Mouse (Mus musculus): ENCODE results near the gene Fam160b1.

Gene Fam160b1

DNA sequence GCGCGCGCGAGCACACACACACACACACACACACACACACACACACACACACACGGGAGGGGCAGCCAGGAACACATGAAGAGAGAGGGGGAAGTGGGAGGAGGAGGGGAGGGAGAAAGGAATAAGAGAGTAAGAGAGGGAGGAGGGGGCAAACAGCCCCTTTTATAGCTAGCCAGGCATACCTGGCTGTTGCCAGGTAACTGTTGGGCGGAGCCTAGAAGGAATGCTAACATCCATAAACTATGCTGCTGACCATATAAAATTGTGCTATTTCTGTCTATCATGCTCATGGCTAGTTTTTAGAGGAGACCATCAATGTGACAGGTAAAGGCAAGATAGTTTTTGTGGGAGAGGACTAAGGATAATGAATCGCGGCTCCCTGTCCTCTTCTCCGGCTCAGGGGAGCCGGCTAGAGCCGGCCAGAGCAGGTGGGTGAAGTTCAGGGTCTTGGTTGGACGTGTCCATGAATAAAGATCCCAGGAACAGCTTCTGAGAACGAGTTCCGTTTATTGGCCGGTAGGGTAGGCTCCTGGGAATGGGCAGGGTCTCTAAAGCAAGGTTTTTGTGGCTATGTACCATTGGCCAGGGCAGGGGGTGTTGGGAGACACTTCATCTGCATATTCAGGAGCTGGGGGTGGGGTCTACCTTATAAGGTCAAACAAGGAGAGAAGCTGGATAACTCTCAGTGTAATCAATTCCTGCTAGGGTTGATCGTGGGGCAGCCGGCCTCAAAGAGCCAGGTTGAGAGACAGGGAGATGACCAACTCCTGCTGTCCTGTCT is 57.5 kb downstream of the Fam160b1 start:
- in situ Hi-C loops (cut with MboI): no loop called here

DNA sequence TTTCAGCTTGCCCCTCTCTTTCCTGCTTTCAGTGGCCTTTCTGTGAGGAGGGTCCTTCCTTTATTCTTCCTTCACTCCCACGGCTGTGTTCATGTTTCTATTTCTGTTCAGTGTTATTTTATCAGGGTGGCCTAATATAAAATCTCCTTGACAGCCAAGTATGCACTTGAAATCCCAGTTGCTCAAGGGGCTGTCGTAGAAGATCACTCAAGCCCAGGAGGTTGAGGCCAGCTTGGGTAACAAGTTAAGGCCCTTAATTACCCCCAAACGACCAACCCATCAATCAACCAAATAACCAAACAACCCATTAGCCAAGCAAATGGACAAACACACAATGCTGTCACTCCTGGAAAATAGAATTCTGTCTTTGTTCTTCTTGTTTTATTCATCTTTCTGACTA is 62.9 kb downstream of the Fam160b1 start:
- in situ Hi-C loops (cut with MboI): no loop called here

DNA sequence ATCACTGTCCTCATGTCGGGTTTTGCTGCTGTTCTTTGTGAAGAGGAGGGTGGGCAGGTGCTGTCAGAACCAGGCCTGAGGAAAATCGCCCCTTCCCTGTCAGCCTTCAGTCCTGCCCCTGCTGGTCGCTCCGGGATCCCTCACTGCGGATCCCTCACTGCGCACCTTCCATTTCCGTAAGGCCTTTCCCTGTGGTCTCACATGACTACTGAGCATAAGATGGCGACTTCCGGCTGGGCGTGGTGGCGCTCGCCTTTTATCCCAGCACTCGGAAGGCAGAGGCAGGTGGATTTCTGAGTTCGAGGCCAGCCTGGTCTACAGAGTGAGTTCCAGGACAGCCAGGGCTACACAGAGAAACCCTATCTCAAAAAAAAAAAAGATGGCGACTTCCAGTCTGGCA is 64.8 kb downstream of the Fam160b1 start:
- in situ Hi-C loops (cut with MboI): no loop called here

DNA sequence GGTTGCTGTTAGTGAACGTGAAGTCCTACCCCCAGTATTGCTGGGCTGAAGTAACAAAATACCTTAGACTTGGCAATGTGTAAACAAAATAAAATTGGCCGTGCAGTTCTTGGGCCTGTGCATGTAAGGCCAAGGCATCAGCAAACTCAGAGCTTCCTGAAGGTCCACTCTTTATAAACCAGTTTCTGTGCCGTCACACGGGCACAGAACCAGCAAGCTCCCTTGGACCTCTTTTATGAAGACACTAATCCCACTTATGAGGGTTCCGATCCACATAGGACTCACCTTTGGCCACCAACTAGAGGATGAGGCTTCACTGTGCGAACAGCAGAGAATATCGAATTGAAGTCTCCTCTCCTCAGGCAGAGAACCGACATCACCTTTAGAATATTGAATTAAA is 66.4 kb downstream of the Fam160b1 start:
- in situ Hi-C loops (cut with MboI): no loop called here

DNA sequence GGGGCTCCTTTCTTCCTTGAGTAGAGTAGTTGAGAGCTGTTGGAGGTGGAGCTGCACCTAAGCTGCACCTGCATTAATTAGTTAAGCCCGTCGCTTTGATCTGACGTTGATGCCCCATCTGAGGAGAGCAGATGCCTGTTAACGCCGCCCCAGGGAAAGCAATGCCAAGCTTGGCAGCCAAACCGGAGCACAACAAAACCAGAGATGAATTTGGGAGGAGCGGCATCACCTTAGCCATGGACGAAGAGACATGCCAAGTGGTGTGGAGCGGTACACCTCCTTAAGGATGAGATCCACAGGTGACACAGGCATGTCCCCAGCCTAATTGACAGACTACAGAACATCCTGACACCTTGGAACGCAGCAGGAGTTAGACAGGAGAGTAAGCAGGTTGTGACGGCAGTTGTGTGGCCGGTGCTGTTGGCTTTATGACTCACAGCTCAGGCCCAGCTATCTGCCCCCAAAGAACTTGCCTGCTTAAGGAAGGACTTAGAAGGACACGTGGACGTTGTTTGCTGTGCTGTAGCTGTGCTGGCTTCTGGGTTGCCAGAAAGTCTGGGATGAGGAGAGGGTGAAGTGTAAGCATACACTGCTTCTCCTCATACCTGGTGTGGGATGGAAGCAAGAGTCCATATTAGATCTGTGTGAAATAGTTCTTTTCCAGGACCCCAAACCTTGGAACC is 67.4 kb downstream of the Fam160b1 start:
- in situ Hi-C loops (cut with MboI): no loop called here

DNA sequence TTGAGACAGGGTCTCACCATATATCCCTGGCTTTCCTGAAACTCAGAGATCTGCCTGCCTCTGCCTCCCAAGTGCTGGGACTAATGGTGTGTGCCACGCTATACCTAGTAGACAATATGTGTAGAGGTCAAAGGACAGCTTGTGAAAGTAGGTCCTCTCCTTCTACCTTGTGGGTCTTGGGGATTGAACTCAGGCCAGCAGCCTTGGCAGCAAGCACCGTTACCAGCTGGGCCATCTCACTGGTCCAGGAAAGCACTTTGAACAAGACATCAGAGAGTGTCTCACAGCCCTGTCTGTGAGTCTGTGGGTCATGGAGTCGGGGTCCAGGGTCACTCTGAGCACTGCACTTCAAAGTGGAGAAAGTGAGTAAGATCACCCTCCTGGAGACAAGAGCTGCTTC is 68.2 kb downstream of the Fam160b1 start:
- in situ Hi-C loops (cut with MboI): no loop called here

DNA sequence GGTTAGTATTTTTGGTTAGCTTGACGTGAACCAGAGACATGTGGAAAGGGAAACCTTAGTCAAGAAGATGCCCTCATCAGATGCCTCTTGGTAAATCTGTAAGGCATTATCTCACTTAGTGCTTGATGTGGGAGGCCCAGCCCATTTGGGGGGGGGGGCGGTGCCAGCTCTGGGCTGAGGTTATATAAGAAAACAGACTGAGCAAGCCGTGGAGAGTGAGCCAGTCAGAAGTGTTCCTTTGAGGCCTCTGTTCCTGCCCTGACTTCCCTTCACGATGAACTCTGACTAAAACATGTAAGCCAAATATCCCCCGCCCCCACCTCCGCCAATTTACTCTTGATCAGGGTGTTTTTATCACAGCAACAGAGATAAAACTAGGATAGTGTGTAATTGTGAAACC is 69.4 kb downstream of the Fam160b1 start:
- in situ Hi-C loops (cut with MboI): no loop called here

DNA sequence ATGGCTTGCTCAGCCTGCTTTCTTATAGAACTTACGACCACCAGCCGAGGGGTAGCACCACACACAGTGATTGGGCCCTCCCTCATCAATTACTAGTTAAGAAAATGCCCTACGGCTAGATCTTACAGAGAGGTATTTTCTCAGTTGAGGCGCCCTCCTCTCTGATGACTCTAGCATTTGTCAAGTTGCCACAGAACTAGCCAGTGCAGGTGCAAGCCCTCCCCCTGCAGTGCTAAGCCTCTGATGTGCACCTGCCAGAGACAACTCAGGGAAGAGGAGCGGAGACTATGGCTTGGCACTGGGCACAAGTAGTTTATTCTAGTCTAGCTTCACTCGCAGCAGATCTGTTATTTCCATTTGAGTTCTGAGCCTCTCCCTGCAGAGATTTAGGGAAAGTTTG is 71.0 kb downstream of the Fam160b1 start:
- in situ Hi-C loops (cut with MboI): no loop called here

DNA sequence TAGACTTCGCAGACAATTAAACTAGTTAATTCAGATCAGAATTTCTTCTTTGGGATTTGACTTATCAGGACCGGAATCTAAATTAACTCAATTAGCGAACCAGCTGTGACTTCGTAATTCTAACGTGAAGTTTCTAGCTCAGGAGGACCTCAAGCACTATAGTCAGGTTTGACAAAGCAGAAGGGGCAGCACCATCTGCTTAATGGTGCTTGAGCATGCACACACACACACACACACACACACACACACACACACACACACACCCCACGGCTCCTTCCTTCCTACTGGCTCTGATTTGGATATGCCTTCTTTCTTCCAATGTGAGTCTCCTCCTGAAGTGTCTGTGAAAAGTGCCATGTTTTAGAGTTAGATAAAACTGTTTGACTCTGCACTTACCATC is 73.5 kb downstream of the Fam160b1 start:
- in situ Hi-C loops (cut with MboI): no loop called here

DNA sequence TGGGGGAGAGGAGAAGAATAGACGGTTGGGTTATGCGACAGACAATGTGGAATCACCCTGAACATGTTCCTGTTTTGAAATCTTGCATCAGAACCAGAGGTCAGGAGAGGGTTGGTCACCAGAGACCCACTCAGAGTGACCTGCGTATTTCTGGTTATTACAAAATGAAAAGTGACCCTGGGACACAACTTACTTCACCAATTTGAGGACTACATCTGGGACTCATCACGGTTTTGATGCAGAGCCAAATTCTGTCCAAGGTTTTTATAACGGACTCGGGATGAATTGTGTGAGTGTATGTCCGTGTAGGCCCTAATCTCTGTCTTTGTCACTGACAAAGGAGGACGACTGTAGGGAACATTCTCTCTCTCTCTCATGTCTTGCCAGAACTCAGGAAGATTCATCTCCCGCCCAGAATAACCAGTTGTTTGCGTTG is 76.1 kb downstream of the Fam160b1 start:
- in situ Hi-C loops (cut with MboI): no loop called here

DNA sequence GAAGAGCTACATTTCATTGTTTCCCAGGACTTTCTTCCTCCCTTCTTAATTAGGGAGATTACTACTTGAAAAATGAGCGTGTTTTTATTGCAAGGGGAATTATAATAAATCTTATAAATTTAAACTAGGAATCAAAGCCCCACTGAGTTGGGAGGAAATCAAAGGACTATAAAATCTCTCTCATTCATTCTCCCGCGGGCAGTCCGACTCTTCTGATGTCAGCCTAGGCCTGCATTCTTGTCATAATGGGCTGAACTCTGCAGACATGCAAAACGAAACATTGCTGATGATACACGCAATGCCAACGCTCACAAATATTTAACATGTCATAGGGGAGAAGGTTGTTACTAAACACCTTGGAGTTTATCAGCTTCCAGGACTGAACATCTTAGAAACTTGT is 76.6 kb downstream of the Fam160b1 start:
- in situ Hi-C loops (cut with MboI): no loop called here
